Mouse (Mus musculus): ENCODE measurements around the gene Egflam. TPM values are rescaled to one million over a fixed set of nuclear protein-coding genes. Genes with fewer than 3 reads are reported as not detected.

Gene Egflam
- polyA plus RNA-seq, 1 experiment from 2014 or later = 11.8 TPM

DNA sequence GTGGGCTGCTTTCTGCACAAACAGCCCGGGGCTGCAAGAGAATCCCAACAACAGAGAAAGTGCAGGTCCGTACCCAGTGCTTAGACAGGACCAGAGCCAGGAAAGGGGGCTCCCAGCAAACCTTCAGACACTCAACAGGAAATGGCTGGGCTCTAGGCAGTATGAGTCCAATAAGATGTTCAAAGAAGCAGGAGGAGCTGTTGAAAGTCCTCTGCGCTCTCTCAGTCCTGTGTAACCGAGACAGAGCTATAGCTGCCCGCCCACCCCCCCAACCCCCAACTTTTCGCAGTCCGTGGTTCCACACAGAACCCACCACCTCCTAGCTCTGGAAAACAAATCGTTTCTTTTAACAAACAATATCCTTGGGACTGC lies 763 bp downstream of the Egflam start:
- no peak; the same call in 1 of the 2 replicates for ATAC-seq (ENCODE audit: insufficient number of reproducible peaks, insufficient read depth, low FRiP score, low read depth)
- Histone ChIP-seq H3K4me1 (ENCODE audit: control insufficient read depth in 2 of 2, insufficient read depth in 2 of 2, low read length in 2 of 2) (peaks cover 5 to 9% of the 10 kb centered on the region in 2 experiments; a peak in 3 of 4 replicates), H3K36me3 (ENCODE audit: control insufficient read depth, insufficient read depth, low read length) (no peaks in the 10 kb centered on the region), H3K27ac (replicated peaks in 1 of 2; ENCODE audit: control insufficient read depth in 1 of 2, insufficient read depth in 1 of 2, low read depth in 2 of 2, low read length in 2 of 2) (0 out of 4 replicates have a peak overlapping the region, but pooled peaks of 1 of the 2 experiments have one; percentile 42), H3K9me3 (ENCODE audit: control insufficient read depth, low read length) (no peaks in the 10 kb centered on the region), H3K9ac (ENCODE audit: low read length) (peak overlapping the region; percentile 74), H3K4me3 (ENCODE audit: control insufficient read depth in 1 of 2, insufficient read depth in 1 of 2, low read depth in 1 of 2, low read length in 2 of 2) (peak overlapping the region; percentile 58 to 68), H3K4me2 (ENCODE audit: low read length) (peak overlapping the region; percentile 99), H3K27me3 (ENCODE audit: control insufficient read depth, insufficient read depth, low read length) (no peaks in the 10 kb centered on the region; the same call in 1 of the 2 replicates)
- 3% methylated on average over 8 of the region's 8 CpGs for WGBS

DNA sequence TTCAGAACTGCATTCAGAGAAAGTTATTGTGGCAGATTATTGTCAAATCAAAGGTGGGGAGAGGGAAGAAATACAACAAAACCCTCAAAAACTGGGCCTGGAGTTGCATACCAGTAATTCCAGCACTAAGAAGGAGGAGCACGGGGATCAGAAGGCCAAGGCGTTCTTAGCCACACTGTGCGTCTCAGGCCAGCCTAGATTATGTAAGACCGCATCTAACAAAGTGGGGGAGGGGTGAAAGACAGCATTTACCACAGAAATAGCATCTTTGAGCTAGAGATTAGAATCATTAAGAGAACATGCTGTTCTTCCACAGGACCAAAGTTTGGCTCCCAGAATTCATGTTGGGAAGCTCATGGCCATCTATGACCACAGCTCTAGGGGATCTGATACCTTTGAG lies 14.8 kb downstream of the Egflam start:
- WGBS = 70% methylated on average over 4 of the region's 4 CpGs
- no peaks in the 10 kb centered on the region for H3K36me3 ChIP-seq (ENCODE audit: control insufficient read depth, insufficient read depth, low read length)
- H3K27me3 ChIP-seq (ENCODE audit: control insufficient read depth, insufficient read depth, low read length) = no peaks in the 10 kb centered on the region
- H3K27ac ChIP-seq (replicated peaks in 1 of 2; ENCODE audit: control insufficient read depth in 1 of 2, insufficient read depth in 1 of 2, low read depth in 2 of 2, low read length in 2 of 2) = no peak overlapping the region
- H3K9ac ChIP-seq (ENCODE audit: low read length) = no peak overlapping the region
- no peak for ATAC-seq (ENCODE audit: insufficient number of reproducible peaks, insufficient read depth, low FRiP score, low read depth)
- H3K4me1 ChIP-seq (ENCODE audit: control insufficient read depth in 2 of 2, insufficient read depth in 2 of 2, low read length in 2 of 2) = no peaks in the 10 kb centered on the region
- no peak overlapping the region for H3K4me3 ChIP-seq (ENCODE audit: control insufficient read depth in 1 of 2, insufficient read depth in 1 of 2, low read depth in 1 of 2, low read length in 2 of 2)
- no peak overlapping the region for H3K4me2 ChIP-seq (ENCODE audit: low read length)
- no peaks in the 10 kb centered on the region for H3K9me3 ChIP-seq (ENCODE audit: control insufficient read depth, low read length)

DNA sequence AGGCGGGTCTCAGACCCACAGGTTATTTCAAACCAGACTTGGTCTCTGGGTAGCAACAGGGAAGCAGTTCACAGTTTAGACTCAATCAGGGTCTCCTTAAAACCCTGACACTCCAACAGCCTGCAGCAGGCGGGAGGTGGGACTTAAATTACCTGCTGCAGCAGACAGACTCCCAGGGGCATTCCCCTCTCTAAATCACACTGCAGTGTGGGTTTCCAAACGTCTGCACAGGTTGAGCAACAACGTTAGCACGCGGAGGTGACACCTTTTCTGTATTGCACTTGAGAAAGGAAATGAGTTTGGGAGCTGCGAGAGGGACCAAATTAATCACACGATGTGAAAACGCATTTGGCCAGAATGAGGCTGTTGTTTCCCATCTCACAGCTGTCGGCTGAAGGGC lies 15.7 kb downstream of the Egflam start:
- Histone ChIP-seq H3K27me3 (ENCODE audit: control insufficient read depth, insufficient read depth, low read length) (no peaks in the 10 kb centered on the region), H3K4me2 (ENCODE audit: low read length) (no peak overlapping the region), H3K27ac (replicated peaks in 1 of 2; ENCODE audit: control insufficient read depth in 1 of 2, insufficient read depth in 1 of 2, low read depth in 2 of 2, low read length in 2 of 2) (no peak overlapping the region), H3K9ac (ENCODE audit: low read length) (no peak overlapping the region), H3K9me3 (ENCODE audit: control insufficient read depth, low read length) (no peaks in the 10 kb centered on the region), H3K36me3 (ENCODE audit: control insufficient read depth, insufficient read depth, low read length) (no peaks in the 10 kb centered on the region), H3K4me1 (ENCODE audit: control insufficient read depth in 2 of 2, insufficient read depth in 2 of 2, low read length in 2 of 2) (no peaks in the 10 kb centered on the region), H3K4me3 (ENCODE audit: control insufficient read depth in 1 of 2, insufficient read depth in 1 of 2, low read depth in 1 of 2, low read length in 2 of 2) (no peak overlapping the region)
- WGBS = 56% methylated on average over 10 of the region's 10 CpGs
- ATAC-seq (ENCODE audit: insufficient number of reproducible peaks, insufficient read depth, low FRiP score, low read depth) = no peak

DNA sequence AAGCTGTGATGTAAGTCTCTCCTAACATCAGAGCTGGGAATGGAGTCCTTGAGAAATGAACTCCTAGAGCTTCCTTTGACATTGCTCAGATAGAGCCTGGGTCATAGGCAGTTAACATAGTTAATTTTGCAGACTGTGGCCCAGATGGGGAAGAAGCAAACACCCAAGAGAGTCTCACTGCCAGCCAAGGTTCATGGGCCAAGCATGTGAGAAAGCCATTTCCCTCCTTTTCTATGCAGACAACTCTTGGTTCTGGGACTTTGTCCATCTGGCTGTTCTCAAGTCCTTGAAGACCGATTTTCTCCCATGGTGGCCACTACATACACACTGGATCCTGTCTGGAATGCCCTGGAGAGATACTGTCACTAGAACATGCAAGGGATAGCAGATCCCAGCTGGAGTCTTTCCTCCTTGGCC lies 45.6 kb downstream of the Egflam start:
- WGBS = 56% methylated on average over 1 of the region's 1 CpGs
- Histone ChIP-seq H3K4me3 (ENCODE audit: control insufficient read depth in 1 of 2, insufficient read depth in 1 of 2, low read depth in 1 of 2, low read length in 2 of 2) (no peak overlapping the region), H3K4me1 (ENCODE audit: control insufficient read depth in 2 of 2, insufficient read depth in 2 of 2, low read length in 2 of 2) (no peaks in the 10 kb centered on the region), H3K9me3 (ENCODE audit: control insufficient read depth, low read length) (no peaks in the 10 kb centered on the region), H3K36me3 (ENCODE audit: control insufficient read depth, insufficient read depth, low read length) (no peaks in the 10 kb centered on the region), H3K27me3 (ENCODE audit: control insufficient read depth, insufficient read depth, low read length) (no peaks in the 10 kb centered on the region), H3K4me2 (ENCODE audit: low read length) (no peak overlapping the region), H3K9ac (ENCODE audit: low read length) (no peak overlapping the region), H3K27ac (replicated peaks in 1 of 2; ENCODE audit: control insufficient read depth in 1 of 2, insufficient read depth in 1 of 2, low read depth in 2 of 2, low read length in 2 of 2) (no peak overlapping the region)
- ATAC-seq (ENCODE audit: insufficient number of reproducible peaks, insufficient read depth, low FRiP score, low read depth) = no peak

DNA sequence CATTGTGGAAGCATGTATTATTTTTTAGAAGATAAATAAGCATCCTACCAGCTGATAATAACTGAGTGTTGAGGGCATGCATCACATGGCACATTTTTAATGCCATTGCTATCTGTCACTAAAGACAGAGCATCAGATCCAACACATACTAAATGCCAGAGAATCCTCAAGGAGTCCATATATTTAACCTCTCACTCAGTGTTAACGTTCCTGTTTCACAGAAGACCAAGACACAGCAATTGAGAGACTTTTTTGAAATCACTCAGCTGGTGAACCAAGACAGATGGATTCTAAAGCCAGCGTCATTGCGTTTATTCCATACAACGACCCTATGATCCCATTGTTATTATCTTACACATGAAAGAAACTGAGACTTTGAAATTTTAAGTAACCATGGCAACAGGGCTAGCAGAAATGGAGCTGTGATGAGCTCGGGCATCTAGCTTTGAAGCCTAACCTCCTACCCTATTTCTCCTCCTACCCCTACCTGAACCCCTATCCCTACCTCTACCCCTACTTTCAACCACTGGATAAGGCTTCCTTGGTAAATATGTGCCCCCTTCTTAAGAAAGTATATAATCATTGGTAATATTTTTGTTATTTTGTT lies 57.4 kb downstream of the Egflam start:
- no peak overlapping the region for H3K9ac ChIP-seq (ENCODE audit: low read length)
- ATAC-seq (ENCODE audit: insufficient number of reproducible peaks, insufficient read depth, low FRiP score, low read depth) = no peak
- 74% methylated on average over 5 of the region's 5 CpGs for WGBS
- no peak overlapping the region for H3K27ac ChIP-seq (replicated peaks in 1 of 2; ENCODE audit: control insufficient read depth in 1 of 2, insufficient read depth in 1 of 2, low read depth in 2 of 2, low read length in 2 of 2)
- no peak overlapping the region for H3K4me3 ChIP-seq (ENCODE audit: control insufficient read depth in 1 of 2, insufficient read depth in 1 of 2, low read depth in 1 of 2, low read length in 2 of 2)
- no peaks in the 10 kb centered on the region for H3K9me3 ChIP-seq (ENCODE audit: control insufficient read depth, low read length)
- no peaks in the 10 kb centered on the region for H3K4me1 ChIP-seq (ENCODE audit: control insufficient read depth in 2 of 2, insufficient read depth in 2 of 2, low read length in 2 of 2)
- H3K27me3 ChIP-seq (ENCODE audit: control insufficient read depth, insufficient read depth, low read length) = no peaks in the 10 kb centered on the region
- H3K4me2 ChIP-seq (ENCODE audit: low read length) = no peak overlapping the region
- no peaks in the 10 kb centered on the region for H3K36me3 ChIP-seq (ENCODE audit: control insufficient read depth, insufficient read depth, low read length)

DNA sequence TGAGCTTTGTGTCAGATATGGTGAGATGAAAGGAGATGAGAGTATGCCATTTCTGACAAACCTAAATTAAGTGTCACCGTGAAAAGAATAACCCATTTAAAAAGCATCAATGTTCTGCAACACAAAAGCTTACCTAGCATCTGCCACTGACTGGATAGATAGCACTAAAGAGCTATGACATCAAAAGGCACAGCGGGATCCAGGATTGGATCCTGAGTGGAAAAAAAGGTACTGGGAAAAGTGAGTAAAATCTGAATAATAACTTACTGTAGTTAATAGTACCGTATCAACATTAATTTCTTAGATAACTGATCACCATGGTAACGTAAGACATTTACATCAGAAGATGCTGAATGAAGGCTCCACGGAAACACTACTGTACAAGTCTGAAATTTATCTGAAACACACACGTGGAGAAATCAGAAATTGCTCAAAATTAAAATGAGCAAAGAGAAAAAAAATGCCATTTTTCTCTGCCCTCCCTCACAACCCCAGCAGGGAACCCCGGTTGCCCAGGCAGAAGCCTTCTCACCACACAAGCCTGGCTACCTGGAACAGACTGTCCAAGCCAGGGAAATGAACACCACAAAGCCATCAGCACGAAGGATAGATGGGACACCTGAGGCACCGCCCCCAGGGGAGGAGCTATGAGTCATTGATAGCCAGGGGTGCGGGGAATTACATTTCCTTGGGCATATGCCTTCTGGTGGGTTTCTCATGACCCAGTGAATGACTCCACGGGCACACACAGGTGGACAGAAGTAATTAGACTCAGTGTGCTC lies 63.5 kb downstream of the Egflam start:
- 80% methylated on average over 11 of the region's 11 CpGs for WGBS
- ATAC-seq (ENCODE audit: insufficient number of reproducible peaks, insufficient read depth, low FRiP score, low read depth) = no peak
- Histone ChIP-seq H3K4me2 (ENCODE audit: low read length) (no peak overlapping the region), H3K4me1 (ENCODE audit: control insufficient read depth in 2 of 2, insufficient read depth in 2 of 2, low read length in 2 of 2) (no peaks in the 10 kb centered on the region), H3K4me3 (ENCODE audit: control insufficient read depth in 1 of 2, insufficient read depth in 1 of 2, low read depth in 1 of 2, low read length in 2 of 2) (no peak overlapping the region), H3K27me3 (ENCODE audit: control insufficient read depth, insufficient read depth, low read length) (no peaks in the 10 kb centered on the region), H3K9ac (ENCODE audit: low read length) (no peak overlapping the region), H3K27ac (replicated peaks in 1 of 2; ENCODE audit: control insufficient read depth in 1 of 2, insufficient read depth in 1 of 2, low read depth in 2 of 2, low read length in 2 of 2) (no peak overlapping the region), H3K9me3 (ENCODE audit: control insufficient read depth, low read length) (no peaks in the 10 kb centered on the region), H3K36me3 (ENCODE audit: control insufficient read depth, insufficient read depth, low read length) (no peaks in the 10 kb centered on the region)

DNA sequence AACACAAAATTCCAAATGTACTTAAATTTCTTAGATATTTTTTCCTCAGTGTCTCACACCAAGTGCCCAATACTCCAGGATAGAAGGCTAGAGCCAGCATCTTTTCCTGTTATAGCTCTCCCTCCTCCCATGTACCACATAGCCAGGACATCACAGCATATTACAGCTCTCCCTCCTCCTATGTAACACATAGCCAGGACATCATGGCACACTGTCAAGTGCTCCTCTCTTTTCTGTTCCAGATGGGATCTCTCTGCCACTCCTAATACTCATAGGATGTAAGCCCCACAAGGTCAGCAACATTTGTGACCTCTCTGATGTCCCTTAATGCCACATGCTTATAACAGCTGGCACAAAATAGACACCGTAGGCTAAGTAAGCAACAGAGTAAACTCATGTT lies 65.3 kb downstream of the Egflam start:
- Histone ChIP-seq H3K9me3 (ENCODE audit: control insufficient read depth, low read length) (no peaks in the 10 kb centered on the region), H3K4me2 (ENCODE audit: low read length) (no peak overlapping the region), H3K4me3 (ENCODE audit: control insufficient read depth in 1 of 2, insufficient read depth in 1 of 2, low read depth in 1 of 2, low read length in 2 of 2) (no peak overlapping the region), H3K27me3 (ENCODE audit: control insufficient read depth, insufficient read depth, low read length) (no peaks in the 10 kb centered on the region), H3K4me1 (ENCODE audit: control insufficient read depth in 2 of 2, insufficient read depth in 2 of 2, low read length in 2 of 2) (no peaks in the 10 kb centered on the region), H3K9ac (ENCODE audit: low read length) (no peak overlapping the region), H3K27ac (replicated peaks in 1 of 2; ENCODE audit: control insufficient read depth in 1 of 2, insufficient read depth in 1 of 2, low read depth in 2 of 2, low read length in 2 of 2) (no peak overlapping the region), H3K36me3 (ENCODE audit: control insufficient read depth, insufficient read depth, low read length) (no peaks in the 10 kb centered on the region)
- ATAC-seq (ENCODE audit: insufficient number of reproducible peaks, insufficient read depth, low FRiP score, low read depth) = no peak
- WGBS = 97% methylated on average over 1 of the region's 1 CpGs

All from heart, embryonic 14.5 days (tissue).